Mouse (Mus musculus): ENCODE measurements around the gene Cdr2l.

The Cdr2l gene

DNA sequence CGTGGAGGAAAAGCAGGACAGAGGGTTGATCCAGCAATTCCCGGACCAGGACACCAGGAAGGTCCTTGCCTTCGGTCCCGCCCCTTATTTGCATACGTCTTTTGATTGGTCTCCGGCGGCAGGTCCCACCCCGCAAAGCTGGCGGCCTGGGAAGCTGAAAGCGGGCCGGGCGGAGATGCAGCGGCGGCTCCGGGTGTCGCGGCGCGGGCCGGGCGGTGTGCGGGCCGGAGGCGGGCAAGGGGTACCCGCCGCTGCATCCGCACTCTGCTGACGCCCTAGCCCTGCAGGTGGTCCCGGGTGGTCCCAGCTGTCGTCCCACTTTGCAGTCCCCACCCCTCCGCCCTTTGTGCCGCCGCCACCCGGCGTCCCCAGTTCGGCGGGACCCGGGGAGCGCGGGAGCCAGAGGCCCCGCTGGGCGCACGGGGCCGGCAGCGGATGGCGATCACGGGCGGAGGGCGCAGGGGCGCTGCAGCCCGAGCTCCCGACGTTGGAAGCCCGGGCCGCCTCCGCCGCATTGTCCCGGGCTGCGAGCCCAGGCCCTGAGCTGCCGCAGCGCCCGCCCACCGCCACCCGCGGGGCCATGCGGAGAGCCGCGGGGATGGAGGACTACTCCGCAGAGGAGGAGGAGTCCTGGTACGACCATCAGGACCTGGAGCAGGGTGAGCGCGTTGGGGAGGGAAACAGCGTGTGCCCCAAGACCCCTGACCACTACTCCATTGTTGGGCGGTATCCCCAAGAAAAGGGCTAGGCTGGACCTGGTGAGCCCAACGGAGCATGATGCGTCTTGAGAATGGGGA is at the start of gene Cdr2l:
TSS of gene Cdr2l (plus strand) at position 174 of the 797 bp plus-strand sequence.
- peak; percentile 74 for DNase-seq

GRCm38 (mm10) chr11:115334531-115334930 is 47.2 kb upstream of the Cdr2l start, which contains the start of gene Otop3:
Gene Otop3 (plus strand): TSS chr11:115334731.
- no peak for DNase-seq

GRCm38 (mm10) chr11:115335223-115335622 is 46.5 kb upstream of the Cdr2l start:
- DNase-seq: no peak

DNA sequence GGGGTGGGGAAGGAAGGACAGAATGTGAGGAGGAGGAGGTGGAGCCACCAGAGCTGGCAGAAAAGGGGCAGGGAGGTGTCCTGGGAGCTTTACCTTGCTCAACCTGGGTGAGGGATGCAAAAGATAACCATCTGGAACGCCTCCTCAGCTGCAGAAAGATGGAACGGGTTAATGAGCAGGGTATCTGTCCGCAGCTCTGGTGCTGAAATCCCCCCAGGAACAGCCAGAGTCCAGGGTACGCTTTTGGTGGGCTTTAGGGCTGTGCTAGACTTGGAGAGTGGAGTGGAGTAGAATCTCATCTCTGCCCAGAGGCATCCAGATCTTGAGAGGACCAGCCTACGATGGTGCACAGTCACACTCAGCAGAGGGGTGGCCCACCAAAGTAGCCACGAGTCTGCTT is 45.6 kb upstream of the Cdr2l start:
- no peak for DNase-seq

- DNase-seq: no peak
Observed at GRCm38 (mm10) chr11:115337350-115337749, 44.4 kb upstream of the Cdr2l start.

DNA sequence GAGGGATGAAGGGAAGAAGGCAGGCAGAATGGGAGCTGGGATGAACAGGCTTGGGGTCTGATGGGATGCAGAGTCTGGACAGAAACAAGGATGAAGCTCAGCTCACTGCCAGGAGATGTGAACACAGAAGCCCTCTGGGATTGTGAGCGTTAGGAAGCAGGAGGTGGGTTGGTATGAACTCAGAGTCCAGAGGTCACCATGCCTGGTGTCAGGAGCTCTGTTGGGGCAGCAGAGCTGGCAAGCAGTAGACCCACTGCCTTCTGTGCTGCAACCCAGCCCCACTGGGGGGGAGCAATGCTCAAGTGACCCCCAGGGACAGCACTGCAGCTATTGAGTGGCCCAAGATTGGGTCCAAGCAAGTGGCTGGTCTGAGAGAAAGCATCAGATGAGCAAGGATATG is 43.9 kb upstream of the Cdr2l start:
- DNase-seq: no peak

GRCm38 (mm10) chr11:115341246-115341645 is 40.5 kb upstream of the Cdr2l start:
- no peak for DNase-seq

DNA sequence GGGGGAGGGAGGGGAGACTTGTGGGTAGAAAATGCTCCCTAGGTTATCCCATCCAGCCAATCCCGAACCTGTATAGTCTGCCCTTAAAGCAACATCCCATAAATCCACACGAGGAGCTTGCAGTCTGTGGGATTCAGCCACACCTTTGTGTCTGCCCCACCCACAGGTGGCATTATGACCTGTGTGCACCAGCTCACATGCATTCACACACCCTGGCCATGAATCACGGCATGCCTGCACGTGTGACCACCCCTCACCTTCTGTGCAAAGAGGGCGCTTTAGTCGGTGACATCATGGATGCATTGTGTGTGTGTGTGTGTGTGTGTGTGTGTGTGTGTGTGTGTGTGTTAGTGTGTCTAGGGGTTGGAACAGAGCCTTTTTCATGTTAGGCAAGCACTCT is 39.9 kb upstream of the Cdr2l start:
- no peak for DNase-seq

DNA sequence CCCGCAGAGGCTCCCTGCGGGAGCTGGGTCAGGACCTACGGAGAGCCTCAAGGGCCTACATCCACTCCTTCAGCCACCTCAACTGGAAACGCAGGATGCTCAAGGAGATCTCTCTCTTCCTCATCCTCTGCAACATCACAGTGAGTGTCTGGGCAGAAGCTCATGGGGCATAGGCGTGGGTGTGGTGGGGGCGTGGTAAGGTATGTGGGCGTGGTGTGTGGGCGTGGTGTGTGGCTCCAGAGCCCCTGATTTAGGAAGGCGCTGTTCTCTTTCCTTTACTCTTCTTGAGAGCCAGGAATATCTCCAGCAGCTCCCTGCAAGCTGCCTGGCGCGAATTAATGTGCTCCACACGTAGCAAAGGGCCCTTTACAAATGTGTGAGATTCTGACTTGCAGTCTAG is 36.7 kb upstream of the Cdr2l start:
- DNase-seq: peak; percentile 45

- DNase-seq: no peak
Observed at GRCm38 (mm10) chr11:115345515-115345914, 36.2 kb upstream of the Cdr2l start.

DNA sequence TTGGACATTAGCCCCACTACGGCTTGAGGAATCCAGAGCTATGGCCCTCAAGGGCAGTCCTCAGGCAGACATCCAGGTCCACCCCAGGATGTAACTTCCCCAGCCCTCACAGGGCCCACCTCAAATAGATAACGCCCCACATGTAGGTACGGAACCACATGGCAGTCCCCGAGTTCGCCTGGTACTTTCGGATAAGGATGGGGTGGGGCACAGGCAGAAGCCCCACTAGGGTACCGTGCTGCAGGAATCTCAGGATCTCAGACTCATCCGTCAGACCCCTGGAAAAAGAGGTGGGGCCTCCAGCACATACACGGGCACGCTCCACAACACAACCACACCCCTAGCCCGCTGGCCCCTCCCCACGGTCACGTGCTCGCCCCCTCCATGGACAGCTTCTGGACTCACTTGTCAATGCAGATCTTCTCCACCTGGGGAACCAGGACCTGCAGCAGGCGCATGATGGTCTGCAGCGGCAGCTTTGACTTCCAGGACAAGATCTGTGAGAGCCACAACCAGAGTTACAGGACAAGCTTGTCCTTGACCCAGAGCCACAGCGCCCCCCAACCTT is 33.0 kb upstream of the Cdr2l start:
- DNase-seq: no peak

DNA sequence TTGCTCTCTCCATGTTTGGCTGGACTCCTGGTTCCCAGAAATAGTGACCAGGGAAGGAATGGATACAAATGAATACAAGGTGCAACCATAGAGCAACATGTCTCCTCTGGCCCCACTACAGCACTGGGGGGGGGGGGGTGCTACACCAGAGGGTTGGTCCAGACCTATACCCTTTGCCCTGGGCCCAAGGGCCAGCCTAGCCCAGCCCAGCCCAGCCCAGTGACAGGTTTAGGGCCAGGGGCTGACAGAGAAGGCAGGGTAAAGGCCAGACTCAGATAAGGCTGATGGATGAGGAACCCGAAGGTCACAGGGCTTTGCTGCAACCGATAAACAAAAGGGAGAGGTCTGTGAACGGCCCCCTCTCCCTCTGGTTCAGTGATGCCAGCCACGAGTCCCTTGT is 31.7 kb upstream of the Cdr2l start:
- no peak for DNase-seq

DNA sequence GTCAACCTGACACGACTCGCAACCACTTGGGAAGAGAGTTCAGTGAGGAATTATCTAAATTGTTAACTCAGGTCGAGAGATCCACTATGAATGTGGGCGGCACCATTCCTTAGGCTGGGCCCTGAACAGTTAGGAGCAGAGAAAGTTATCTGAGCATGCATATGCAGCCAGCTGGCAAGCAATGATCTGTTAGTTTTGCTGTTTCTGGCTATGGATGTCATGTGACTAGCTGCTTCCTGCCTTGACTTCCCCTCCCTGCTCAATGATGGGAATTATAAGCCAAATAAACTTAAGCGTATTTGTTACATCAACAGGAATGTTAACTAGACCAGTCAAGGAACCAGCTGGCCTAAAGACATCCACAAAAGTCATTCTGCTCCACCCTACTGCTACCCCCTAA is 28.3 kb upstream of the Cdr2l start:
- no peak for DNase-seq

GRCm38 (mm10) chr11:115354183-115354582 is 27.5 kb upstream of the Cdr2l start:
- DNase-seq: peak; percentile 69

DNA sequence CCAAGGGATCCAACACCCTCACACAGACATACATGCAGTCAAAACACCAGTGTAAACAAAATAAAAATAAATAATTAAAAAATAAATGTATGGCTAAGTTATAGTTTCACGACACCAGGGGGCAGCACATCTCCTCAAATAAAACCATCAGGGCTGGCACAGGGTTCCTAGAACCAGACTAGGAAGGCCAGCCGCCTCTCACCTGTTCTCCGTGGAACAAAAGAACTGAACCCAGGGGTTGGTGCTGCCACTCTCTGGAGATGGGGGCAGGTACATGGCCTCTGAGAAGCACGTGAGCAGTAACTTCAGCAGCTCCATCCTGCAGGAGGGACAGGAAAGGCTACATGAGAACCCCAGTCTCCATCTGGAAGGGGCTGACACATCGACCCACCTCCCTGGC is 23.2 kb upstream of the Cdr2l start:
- peak; percentile 84 for DNase-seq

DNA sequence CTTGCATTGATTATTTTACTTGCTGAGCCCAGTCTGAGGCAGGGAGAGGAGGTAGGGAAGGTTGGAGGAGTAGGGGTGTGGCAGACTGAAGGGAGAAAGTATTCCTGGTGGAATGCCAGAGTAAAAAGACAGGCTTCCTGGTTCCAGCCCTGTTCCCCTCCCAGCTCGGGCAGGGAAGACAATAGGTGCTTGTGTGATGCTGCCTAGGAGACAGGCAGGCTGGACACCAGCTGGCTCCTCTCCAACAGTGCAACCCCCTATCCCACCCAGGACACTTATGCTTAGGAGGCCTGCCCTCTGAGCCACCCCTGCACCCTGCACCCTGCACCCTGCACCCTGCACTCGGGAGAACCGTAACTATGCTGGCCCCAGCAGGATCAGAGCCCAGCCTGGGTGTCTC is 22.4 kb upstream of the Cdr2l start:
- no peak for DNase-seq

DNA sequence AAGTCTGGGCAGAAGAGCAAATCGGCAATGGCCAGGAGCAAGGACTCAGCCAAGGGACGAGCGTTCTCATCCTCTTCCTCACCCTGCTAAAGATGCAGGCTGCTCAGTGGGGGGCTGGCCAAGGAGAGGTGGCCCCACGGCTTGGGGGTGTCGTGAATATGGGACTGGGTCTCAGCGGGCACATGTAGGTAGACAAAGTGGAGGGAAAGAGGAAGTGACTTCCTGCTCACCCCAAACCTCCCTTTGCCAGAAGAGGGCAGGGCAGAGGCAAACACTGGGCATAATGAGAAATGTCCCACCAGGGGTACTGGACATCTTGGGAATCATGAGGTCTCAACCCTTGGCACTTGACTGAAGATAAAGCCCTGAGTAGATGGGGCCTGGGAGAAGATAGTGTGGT is 22.0 kb upstream of the Cdr2l start:
- peak; percentile 70 for DNase-seq

- DNase-seq: no peak
Observed at GRCm38 (mm10) chr11:115364136-115364535, 17.6 kb upstream of the Cdr2l start.

GRCm38 (mm10) chr11:115366039-115366705 is 15.5 kb upstream of the Cdr2l start:
- no peak for DNase-seq

DNA sequence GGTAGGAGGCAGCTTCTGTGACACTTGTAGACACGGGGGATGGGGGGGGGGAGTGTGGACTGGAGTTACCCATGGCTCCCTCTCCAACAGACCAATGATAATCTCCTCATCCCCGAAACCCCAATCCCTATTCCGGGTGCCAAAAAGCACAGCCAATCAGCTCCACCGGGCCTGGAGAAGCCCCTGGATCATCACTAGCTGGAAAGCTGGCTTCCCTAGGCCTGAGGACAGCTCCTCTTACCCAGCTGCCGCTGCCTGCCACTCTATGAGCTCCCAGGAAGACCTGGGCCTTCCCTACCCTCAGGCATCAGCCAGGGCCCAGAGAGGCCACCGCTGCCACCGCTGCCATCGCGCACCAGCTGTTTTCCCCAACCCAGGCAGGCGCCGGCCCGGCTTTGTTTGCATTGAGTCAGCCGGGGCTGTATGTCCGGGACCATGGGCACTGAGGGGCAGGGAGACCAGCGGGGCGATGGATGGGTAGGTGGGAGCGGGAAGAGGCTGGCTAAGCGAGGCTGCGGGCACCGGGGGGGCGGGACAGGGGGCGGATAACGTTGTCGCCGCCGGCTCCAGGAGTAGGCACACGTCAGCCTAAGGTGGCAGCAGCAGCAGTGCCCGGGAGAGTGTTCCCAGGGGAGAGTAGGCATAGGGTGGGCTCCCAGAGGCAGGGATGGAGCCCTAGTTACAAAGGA is 14.9 kb upstream of the Cdr2l start:
- peak; percentile 53 for DNase-seq

DNA sequence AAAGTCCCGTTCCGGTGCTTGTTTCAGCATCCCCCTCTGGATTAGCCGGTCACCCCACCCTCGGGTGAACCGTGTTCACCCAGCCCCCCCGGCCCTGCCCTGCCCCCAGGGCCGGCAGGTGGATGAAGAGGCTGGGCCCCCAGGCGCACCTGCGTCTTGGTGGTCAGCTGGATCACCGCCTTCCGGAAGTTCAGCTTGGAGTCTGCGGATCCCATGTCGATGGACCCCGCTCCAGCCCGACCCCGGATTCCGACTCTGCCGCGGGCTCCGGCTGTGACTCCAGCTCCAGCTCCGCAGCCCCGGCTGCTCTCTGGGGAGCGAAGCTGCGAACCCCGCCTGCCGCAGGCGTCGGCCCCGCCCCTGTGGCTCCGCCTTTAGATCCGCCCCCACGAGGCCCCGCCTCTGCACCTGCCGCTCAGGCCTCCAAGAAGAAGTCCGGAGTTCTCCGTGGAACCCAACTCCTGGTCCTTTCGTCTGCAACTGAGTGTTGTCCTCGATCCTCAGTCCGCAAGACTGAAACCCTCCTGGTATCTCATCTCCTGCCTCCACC is 14.2 kb upstream of the Cdr2l start, which contains the start of gene Hid1:
TSS of gene Hid1 (minus strand) at position 362 of the 550 bp plus-strand sequence.
- peak; percentile 94 for DNase-seq

- no peak for DNase-seq
Observed at GRCm38 (mm10) chr11:115370368-115370767, 11.3 kb upstream of the Cdr2l start.

GRCm38 (mm10) chr11:115371354-115371753 is 10.4 kb upstream of the Cdr2l start:
- DNase-seq: no peak
